Mouse (Mus musculus) lung, embryonic 16.5 days (tissue): Measurements from ENCODE around the gene Kynu. TPM values are rescaled to one million over a fixed set of nuclear protein-coding genes. Genes with fewer than 3 reads are reported as not detected.

Experiments used
- ATAC-seq: fragments of 200-750 bp; cut with Nextera tagmentation; 2 replicates; pipeline ENCODE4 v1.8.0; 2017; ENCODE audit warnings: low read depth, mild to moderate bottlenecking, moderate library complexity
- H3K27ac ChIP-seq: fragments of 300-500 bp; sonication (generic); 2 replicates; pipeline ENCODE4 v1.5.1; 2014; ENCODE audit warnings: mild to moderate bottlenecking, control low read depth, low read length
- H3K27me3 ChIP-seq: fragments of 300-500 bp; sonication (generic); 2 replicates; pipeline ENCODE4 v1.6.1; 2014; ENCODE audit warnings: low read depth, low read length, mixed read lengths; ENCODE audit not compliant: control insufficient read depth, insufficient read depth
- H3K36me3 ChIP-seq: fragments of 300-500 bp; sonication (generic); 2 replicates; pipeline ENCODE4 v1.6.1; 2014; ENCODE audit warnings: low read length; ENCODE audit not compliant: control insufficient read depth, insufficient read depth
- H3K4me1 ChIP-seq: fragments of 300-500 bp; sonication (generic); replicated peaks from 2 replicates; pipeline ENCODE4 v1.6.1; 2014; ENCODE audit warnings: low read length, mixed read lengths; ENCODE audit not compliant: control insufficient read depth, insufficient read depth
- H3K4me2 ChIP-seq: fragments of 300-500 bp; sonication (generic); 2 replicates; pipeline ENCODE4 v1.6.1; 2014; ENCODE audit warnings: low read depth, low read length, control low read depth
- H3K4me3 ChIP-seq: fragments of 300-500 bp; sonication (generic); 2 replicates; pipeline ENCODE4 v1.5.1; 2014; ENCODE audit warnings: mild to moderate bottlenecking, low read length, control low read depth
- H3K9ac ChIP-seq: fragments of 300-500 bp; sonication (generic); 2 replicates; pipeline ENCODE4 v1.6.1; 2014; ENCODE audit warnings: low read length, control low read depth
- H3K9me3 ChIP-seq: fragments of 300-500 bp; sonication (generic); 2 replicates; pipeline ENCODE4 v1.6.1; 2016; ENCODE audit warnings: low read length; ENCODE audit not compliant: control insufficient read depth
- WGBS: fragments of 180-500 bp; shearing (Covaris S2); extraction: QIAGEN DNeasy Blood & Tissue Kit; methylation state at CpG from one replicate; pipeline ENCODE4 v1.1.7; 2014; 5-methylcytosine and 5-hydroxymethylcytosine counted together
- polyA plus RNA-seq: library from polyadenylated mRNA; unstranded; fragments of >200 nt; fragmentation: Nextera tagmentation; extraction: Ambion mirVana; gene quantifications from 2 replicates; pipeline ENCODE4 v1.2.1, GENCODE M21; 2015

Gene Kynu
- polyA plus RNA-seq, 1 experiment from 2014 or later: 0.23 TPM

- no peak overlapping the region for H3K9ac ChIP-seq
- 81% methylated on average over 3 of the region's 3 CpGs for WGBS
- no peak overlapping the region for H3K27ac ChIP-seq
- no peak overlapping the region for H3K4me2 ChIP-seq
- no peaks in the 10 kb centered on the region for H3K27me3 ChIP-seq
- H3K4me3 ChIP-seq: no peak overlapping the region
- H3K9me3 ChIP-seq: no peaks in the 10 kb centered on the region
- no peaks in the 10 kb centered on the region for H3K4me1 ChIP-seq
- no peak for ATAC-seq
- no peaks in the 10 kb centered on the region for H3K36me3 ChIP-seq
Measured at GRCm38 (mm10) chr2:43556985-43557384, 1.9 kb downstream of the Kynu start.

DNA sequence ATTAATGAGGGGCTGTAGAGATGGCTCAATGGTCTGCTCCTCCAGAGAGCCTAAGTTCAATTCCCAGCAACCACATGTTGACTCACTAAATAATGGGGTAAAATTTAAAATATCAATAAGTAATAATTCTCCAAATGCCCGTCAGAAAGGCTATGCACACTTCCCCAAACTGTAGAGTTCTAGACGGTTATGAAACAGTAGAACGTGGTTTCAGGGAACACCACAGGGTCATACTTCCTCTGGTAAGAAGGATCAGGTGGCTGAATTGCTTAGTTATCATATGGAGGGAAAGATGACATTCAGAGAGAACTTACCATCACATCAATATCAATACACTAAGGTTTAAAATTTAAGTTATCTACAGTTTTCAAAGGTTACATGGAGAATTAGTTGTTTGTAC, 6.1 kb downstream of the Kynu start:
- Histone ChIP-seq H3K9me3 (no peaks in the 10 kb centered on the region), H3K4me2 (no peak overlapping the region), H3K27me3 (no peaks in the 10 kb centered on the region), H3K4me1 (no peaks in the 10 kb centered on the region), H3K9ac (no peak overlapping the region), H3K36me3 (no peaks in the 10 kb centered on the region), H3K27ac (no peak overlapping the region), H3K4me3 (no peak overlapping the region)
- 81% methylated on average over 3 of the region's 3 CpGs for WGBS
- no peak for ATAC-seq

- Histone ChIP-seq H3K9ac (no peak overlapping the region), H3K4me1 (no peaks in the 10 kb centered on the region), H3K36me3 (no peaks in the 10 kb centered on the region), H3K27ac (no peak overlapping the region), H3K4me3 (no peak overlapping the region), H3K9me3 (no peaks in the 10 kb centered on the region), H3K27me3 (no peaks in the 10 kb centered on the region), H3K4me2 (no peak overlapping the region)
- WGBS: 86% methylated on average over 9 of the region's 9 CpGs
- no peak for ATAC-seq
Measured at GRCm38 (mm10) chr2:43562779-43563178, 7.7 kb downstream of the Kynu start.

DNA sequence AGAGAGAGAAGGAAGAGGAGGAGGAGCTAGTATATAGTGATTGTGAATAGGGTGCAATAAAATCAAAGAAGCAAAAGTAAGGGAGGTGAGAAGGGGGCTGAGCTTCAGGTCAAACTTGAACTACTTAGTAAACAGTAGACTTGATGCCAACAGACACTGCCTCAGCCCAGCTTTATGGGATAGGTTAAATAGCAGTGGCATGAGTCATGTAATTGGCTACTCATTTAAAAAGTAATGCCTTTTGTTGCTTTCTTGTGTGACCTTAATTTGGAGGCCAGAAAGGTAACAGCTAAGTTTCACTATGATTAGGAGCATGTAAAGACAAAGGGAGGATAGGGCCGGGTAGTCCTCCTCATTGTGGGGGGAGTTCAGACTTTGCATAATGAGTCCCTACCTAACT, 13.3 kb downstream of the Kynu start:
- 53% methylated on average over 1 of the region's 1 CpGs for WGBS
- Histone ChIP-seq H3K4me2 (no peak overlapping the region), H3K27me3 (no peaks in the 10 kb centered on the region), H3K9ac (no peak overlapping the region), H3K36me3 (no peaks in the 10 kb centered on the region), H3K4me3 (no peak overlapping the region), H3K27ac (no peak overlapping the region), H3K4me1 (no peaks in the 10 kb centered on the region), H3K9me3 (no peaks in the 10 kb centered on the region)
- ATAC-seq: no peak

DNA sequence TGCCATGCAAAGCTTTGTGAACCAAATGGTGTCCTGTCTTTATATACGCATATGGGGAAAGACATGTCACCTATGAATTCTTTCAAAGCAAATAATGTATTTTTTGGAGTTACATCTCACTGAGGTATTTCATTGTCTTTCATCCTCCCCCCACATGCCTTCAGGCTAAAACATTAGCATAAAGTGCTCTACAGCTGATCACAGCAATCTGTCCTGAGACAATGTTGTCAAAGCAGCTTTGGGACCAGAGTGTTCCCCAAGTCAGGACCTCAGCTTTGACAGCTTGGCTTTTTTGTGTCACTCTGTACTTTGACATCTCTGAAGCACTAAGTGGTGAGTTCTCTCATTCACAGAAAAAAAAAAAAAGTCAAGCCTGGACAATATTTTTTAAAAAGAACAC, 18.4 kb downstream of the Kynu start:
- no peaks in the 10 kb centered on the region for H3K27me3 ChIP-seq

DNA sequence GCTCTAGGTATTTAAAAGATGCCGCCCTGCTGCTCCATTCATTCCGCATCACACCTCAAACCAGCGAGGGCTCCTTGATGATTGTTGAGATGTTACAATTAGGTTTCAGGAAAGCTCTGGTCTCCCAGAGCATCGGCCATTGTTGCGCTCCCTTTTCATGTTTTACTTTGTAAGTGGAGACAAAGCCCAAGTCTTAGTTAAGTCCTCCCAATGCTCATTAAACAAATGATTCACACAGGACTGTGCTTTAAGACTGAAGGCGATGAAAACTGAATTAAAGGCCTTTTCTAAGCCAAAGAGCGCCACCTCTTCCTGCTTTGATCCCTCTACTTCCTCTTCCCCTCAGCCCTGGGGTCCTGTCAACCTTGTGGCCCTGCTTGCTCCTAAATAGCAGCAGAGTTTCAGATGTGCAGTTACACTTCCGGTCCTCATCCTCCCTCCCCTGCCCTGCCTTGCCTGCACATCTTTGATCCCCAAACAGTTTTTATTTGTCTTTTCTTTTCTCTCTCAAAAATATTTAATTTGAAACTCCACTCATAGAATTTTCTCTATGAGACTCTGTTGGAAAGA, 28.2 kb downstream of the Kynu start:
- H3K27ac ChIP-seq: no peak overlapping the region
- H3K9me3 ChIP-seq: no peaks in the 10 kb centered on the region
- ATAC-seq: no peak
- H3K4me1 ChIP-seq: no peaks in the 10 kb centered on the region
- no peaks in the 10 kb centered on the region for H3K27me3 ChIP-seq
- no peak overlapping the region for H3K4me2 ChIP-seq
- no peaks in the 10 kb centered on the region for H3K36me3 ChIP-seq
- 71% methylated on average over 8 of the region's 8 CpGs for WGBS
- no peak overlapping the region for H3K9ac ChIP-seq
- no peak overlapping the region for H3K4me3 ChIP-seq

More for the DNA sequence above, 18.4 kb downstream of the Kynu start:
- WGBS: 90% methylated on average over 1 of the region's 1 CpGs
- Histone ChIP-seq H3K4me1 (no peaks in the 10 kb centered on the region), H3K36me3 (no peaks in the 10 kb centered on the region), H3K27ac (no peak overlapping the region), H3K4me2 (no peak overlapping the region), H3K4me3 (no peak overlapping the region), H3K9ac (no peak overlapping the region), H3K9me3 (no peaks in the 10 kb centered on the region)
- ATAC-seq: no peak

GRCm38 (mm10) chr2:43585508-43585907, 30.4 kb downstream of the Kynu start:
- ATAC-seq: no peak
- Histone ChIP-seq H3K4me2 (no peak overlapping the region), H3K9ac (no peak overlapping the region), H3K27ac (no peak overlapping the region), H3K4me1 (no peaks in the 10 kb centered on the region), H3K36me3 (no peaks in the 10 kb centered on the region), H3K9me3 (no peaks in the 10 kb centered on the region), H3K27me3 (no peaks in the 10 kb centered on the region), H3K4me3 (no peak overlapping the region)
- WGBS: 75% methylated on average over 3 of the region's 3 CpGs

DNA sequence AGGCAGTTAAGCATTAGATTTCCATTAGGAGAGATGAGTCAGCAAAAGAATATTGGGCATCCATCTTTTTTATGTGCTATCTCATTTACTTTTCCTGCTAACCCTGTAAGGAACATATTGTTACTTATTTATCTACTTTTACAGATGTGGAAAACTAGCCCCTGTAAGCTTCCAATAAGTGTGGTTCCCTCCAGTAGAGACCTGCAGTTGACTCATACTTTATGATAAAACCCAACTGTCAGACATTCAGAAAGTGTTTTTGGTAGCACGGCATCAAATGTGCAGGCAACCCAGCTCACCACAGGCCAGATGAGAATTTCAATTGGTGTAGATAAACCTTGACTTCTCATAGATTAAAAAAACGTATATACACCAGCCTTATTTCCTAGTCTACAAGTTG, 32.7 kb downstream of the Kynu start:
- Histone ChIP-seq H3K9ac (no peak overlapping the region), H3K4me1 (no peaks in the 10 kb centered on the region), H3K36me3 (no peaks in the 10 kb centered on the region), H3K4me2 (no peak overlapping the region), H3K27me3 (no peaks in the 10 kb centered on the region), H3K27ac (no peak overlapping the region), H3K4me3 (no peak overlapping the region), H3K9me3 (no peaks in the 10 kb centered on the region)
- 60% methylated on average over 2 of the region's 2 CpGs for WGBS
- ATAC-seq: no peak

GRCm38 (mm10) chr2:43592001-43592704, 37.0 kb downstream of the Kynu start:
- WGBS: 55% methylated on average over 1 of the region's 1 CpGs

More at GRCm38 (mm10) chr2:43592001-43592704, 37.0 kb downstream of the Kynu start:
- Histone ChIP-seq H3K36me3 (no peaks in the 10 kb centered on the region), H3K27ac (no peak overlapping the region), H3K9ac (no peak overlapping the region), H3K4me2 (no peak overlapping the region), H3K4me3 (no peak overlapping the region), H3K9me3 (no peaks in the 10 kb centered on the region), H3K4me1 (no peaks in the 10 kb centered on the region), H3K27me3 (no peaks in the 10 kb centered on the region)
- no peak for ATAC-seq
